Mouse (Mus musculus): ENCODE results near the gene Fbxw4.

DNA sequence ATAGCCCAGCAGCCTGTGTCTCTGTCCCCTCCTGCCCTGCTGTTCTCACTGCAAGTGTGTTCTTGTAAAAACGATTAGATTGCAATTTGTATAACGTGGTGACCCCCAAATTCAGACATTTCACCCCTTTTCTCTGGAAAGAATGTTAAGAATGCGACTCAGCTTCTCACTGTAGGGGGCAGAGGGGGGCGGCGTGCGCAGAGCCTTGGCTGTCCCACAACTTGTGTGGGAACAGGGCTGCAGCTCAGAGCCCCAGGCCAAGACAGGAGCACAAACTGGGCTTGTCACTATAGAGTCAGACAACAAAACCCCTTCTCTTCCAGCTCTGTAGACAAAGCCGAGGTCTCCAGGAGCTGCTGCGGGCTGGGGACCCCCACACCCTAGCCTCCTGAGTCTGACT is 78.0 kb downstream of the Fbxw4 start:
- TF ChIP-seq CTCF (IDR thresholded peaks at IDR 0.05) (no peak), POLR2A (IDR thresholded peaks at IDR 0.05; ENCODE audit: insufficient read depth, low read depth, low read length) (no peak), EP300 (IDR thresholded peaks at IDR 0.05; ENCODE audit: insufficient read depth, low read depth, low read length) (no peak)

All from heart, adult 2 months (tissue).